Mouse (Mus musculus): ENCODE results near the gene Tia1. TPM values are rescaled to one million over a fixed set of nuclear protein-coding genes. Genes with fewer than 3 reads are reported as not detected.

Tia1 gene
- polyA plus RNA-seq, 1 experiment from 2014 or later: 140 TPM

GRCm38 (mm10) chr6:86385362-86386104 lies 18.5 kb upstream of the Tia1 start:
- H3K4me2 ChIP-seq: no peak overlapping the region
- ATAC-seq (ENCODE audit: insufficient number of reproducible peaks, low FRiP score): no peak
- H3K27me3 ChIP-seq (replicated peaks): no peaks in the 10 kb centered on the region
- no peak overlapping the region for H3K9ac ChIP-seq
- H3K36me3 ChIP-seq: peaks cover 40% of the 10 kb centered on the region
- H3K4me1 ChIP-seq (replicated peaks): 0 out of 2 replicates have a peak, but pooled peaks cover 5% of the 10 kb centered on the region
- 80% methylated on average over 5 of the region's 5 CpGs for WGBS
- H3K4me3 ChIP-seq: no peak overlapping the region
- no peak overlapping the region for H3K27ac ChIP-seq (ENCODE audit: poor library complexity, severe bottlenecking)
- H3K9me3 ChIP-seq (replicated peaks): no peaks in the 10 kb centered on the region

- Histone ChIP-seq H3K4me2 (no peak overlapping the region), H3K9ac (no peak overlapping the region), H3K27me3 (replicated peaks) (no peaks in the 10 kb centered on the region), H3K4me3 (no peak overlapping the region), H3K4me1 (replicated peaks) (0 out of 2 replicates have a peak, but pooled peaks cover 5% of the 10 kb centered on the region), H3K27ac (ENCODE audit: poor library complexity, severe bottlenecking) (no peak overlapping the region), H3K36me3 (peaks cover 58% of the 10 kb centered on the region), H3K9me3 (replicated peaks) (no peaks in the 10 kb centered on the region)
- ATAC-seq (ENCODE audit: insufficient number of reproducible peaks, low FRiP score): no peak
- WGBS: 74% methylated on average over 12 of the region's 12 CpGs
Measured at GRCm38 (mm10) chr6:86387313-86387712, 16.7 kb upstream of the Tia1 start.

- Histone ChIP-seq H3K27ac (ENCODE audit: poor library complexity, severe bottlenecking) (no peak overlapping the region), H3K9me3 (replicated peaks) (no peaks in the 10 kb centered on the region), H3K4me3 (no peak overlapping the region), H3K36me3 (peaks cover 64% of the 10 kb centered on the region), H3K9ac (no peak overlapping the region), H3K27me3 (replicated peaks) (no peaks in the 10 kb centered on the region), H3K4me2 (no peak overlapping the region), H3K4me1 (replicated peaks) (0 out of 2 replicates have a peak, but pooled peaks cover 5% of the 10 kb centered on the region)
- no peak for ATAC-seq (ENCODE audit: insufficient number of reproducible peaks, low FRiP score)
- 59% methylated on average over 18 of the region's 18 CpGs for WGBS
Measured at GRCm38 (mm10) chr6:86388461-86388860, 15.6 kb upstream of the Tia1 start.

- H3K4me1 ChIP-seq (replicated peaks): peaks cover 25% of the 10 kb centered on the region
- H3K27ac ChIP-seq (ENCODE audit: poor library complexity, severe bottlenecking): no peak overlapping the region
- no peak overlapping the region for H3K9ac ChIP-seq
- H3K4me3 ChIP-seq: no peak overlapping the region
- H3K36me3 ChIP-seq: peaks cover 69% of the 10 kb centered on the region
- H3K9me3 ChIP-seq (replicated peaks): no peaks in the 10 kb centered on the region
- no peak overlapping the region for H3K4me2 ChIP-seq
- 91% methylated on average over 5 of the region's 5 CpGs for WGBS
- no peak for ATAC-seq (ENCODE audit: insufficient number of reproducible peaks, low FRiP score)
- H3K27me3 ChIP-seq (replicated peaks): no peaks in the 10 kb centered on the region
Measured at GRCm38 (mm10) chr6:86391326-86391725, 12.7 kb upstream of the Tia1 start.

- no peak overlapping the region for H3K27ac ChIP-seq (ENCODE audit: poor library complexity, severe bottlenecking)
- no peak overlapping the region for H3K4me2 ChIP-seq
- ATAC-seq (ENCODE audit: insufficient number of reproducible peaks, low FRiP score): no peak
- peaks cover 32% of the 10 kb centered on the region for H3K4me1 ChIP-seq (replicated peaks)
- H3K27me3 ChIP-seq (replicated peaks): no peaks in the 10 kb centered on the region
- peaks cover 57% of the 10 kb centered on the region for H3K36me3 ChIP-seq
- H3K9ac ChIP-seq: no peak overlapping the region
- WGBS: 100% methylated on average over 1 of the region's 1 CpGs
- H3K4me3 ChIP-seq: no peak overlapping the region
- no peaks in the 10 kb centered on the region for H3K9me3 ChIP-seq (replicated peaks)
Measured at GRCm38 (mm10) chr6:86393187-86393586, 10.8 kb upstream of the Tia1 start.

GRCm38 (mm10) chr6:86394078-86394720 lies 9.8 kb upstream of the Tia1 start:
- ATAC-seq (ENCODE audit: insufficient number of reproducible peaks, low FRiP score): no peak
- Histone ChIP-seq H3K9me3 (replicated peaks) (no peaks in the 10 kb centered on the region), H3K9ac (no peak overlapping the region), H3K27me3 (replicated peaks) (no peaks in the 10 kb centered on the region), H3K4me3 (no peak overlapping the region), H3K36me3 (peaks cover 47% of the 10 kb centered on the region), H3K4me1 (replicated peaks) (peaks cover 27% of the 10 kb centered on the region), H3K27ac (ENCODE audit: poor library complexity, severe bottlenecking) (no peak overlapping the region), H3K4me2 (no peak overlapping the region)
- WGBS: 88% methylated on average over 17 of the region's 17 CpGs

GRCm38 (mm10) chr6:86395021-86395420 lies 9.0 kb upstream of the Tia1 start:
- peak overlapping the region; percentile 44; the same call in 1 of the 2 replicates for H3K9ac ChIP-seq
- peak overlapping the region; percentile 90 for H3K4me2 ChIP-seq
- no peak overlapping the region for H3K27ac ChIP-seq (ENCODE audit: poor library complexity, severe bottlenecking)
- no peak for ATAC-seq (ENCODE audit: insufficient number of reproducible peaks, low FRiP score)
- H3K36me3 ChIP-seq: peaks cover 39% of the 10 kb centered on the region
- H3K4me1 ChIP-seq (replicated peaks): peaks cover 27% of the 10 kb centered on the region
- peak overlapping the region; percentile 0; the same call in 1 of the 2 replicates for H3K4me3 ChIP-seq
- 75% methylated on average over 9 of the region's 9 CpGs for WGBS
- no peaks in the 10 kb centered on the region for H3K9me3 ChIP-seq (replicated peaks)
- H3K27me3 ChIP-seq (replicated peaks): no peaks in the 10 kb centered on the region

GRCm38 (mm10) chr6:86395969-86396368 lies 8.1 kb upstream of the Tia1 start:
- peak overlapping the region; percentile 84 for H3K9ac ChIP-seq
- H3K36me3 ChIP-seq: peaks cover 29% of the 10 kb centered on the region
- no peaks in the 10 kb centered on the region for H3K9me3 ChIP-seq (replicated peaks)
- peaks cover 30% of the 10 kb centered on the region for H3K4me1 ChIP-seq (replicated peaks)
- WGBS: 33% methylated on average over 10 of the region's 10 CpGs
- H3K4me2 ChIP-seq: peak overlapping the region; percentile 90
- no peak for ATAC-seq (ENCODE audit: insufficient number of reproducible peaks, low FRiP score)
- H3K4me3 ChIP-seq: peak overlapping the region; percentile 86
- H3K27me3 ChIP-seq (replicated peaks): no peaks in the 10 kb centered on the region
- peak overlapping the region; percentile 84; the same call in 1 of the 2 replicates for H3K27ac ChIP-seq (ENCODE audit: poor library complexity, severe bottlenecking)

- Histone ChIP-seq H3K4me1 (replicated peaks) (peaks cover 31% of the 10 kb centered on the region), H3K36me3 (peaks cover 22% of the 10 kb centered on the region), H3K9ac (peak within 1 kb of the TSS; percentile 84), H3K4me2 (peak within 1 kb of the TSS; percentile 90), H3K9me3 (replicated peaks) (no peaks in the 10 kb centered on the region), H3K27ac (ENCODE audit: poor library complexity, severe bottlenecking) (peak within 1 kb of the TSS; percentile 84), H3K4me3 (peak within 1 kb of the TSS; percentile 86), H3K27me3 (replicated peaks) (no peaks in the 10 kb centered on the region)
- WGBS: under 1% methylated on average over 50 of the region's 51 CpGs
- ATAC-seq (ENCODE audit: insufficient number of reproducible peaks, low FRiP score): peak; percentile 93
Measured at GRCm38 (mm10) chr6:86396581-86397256, 7.3 kb upstream of the Tia1 start, which contains the start of gene Pcyox1. Gene Pcyox1 (minus strand): TSS chr6:86397154.

- H3K27ac ChIP-seq (ENCODE audit: poor library complexity, severe bottlenecking): peak overlapping the region; percentile 84; the same call in 1 of the 2 replicates
- H3K4me3 ChIP-seq: peak overlapping the region; percentile 86
- H3K4me2 ChIP-seq: peak overlapping the region; percentile 90
- 3% methylated on average over 14 of the region's 14 CpGs for WGBS
- no peaks in the 10 kb centered on the region for H3K9me3 ChIP-seq (replicated peaks)
- peaks cover 31% of the 10 kb centered on the region for H3K4me1 ChIP-seq (replicated peaks)
- peak overlapping the region; percentile 84 for H3K9ac ChIP-seq
- H3K36me3 ChIP-seq: peaks cover 15% of the 10 kb centered on the region
- H3K27me3 ChIP-seq (replicated peaks): no peaks in the 10 kb centered on the region
- no peak for ATAC-seq (ENCODE audit: insufficient number of reproducible peaks, low FRiP score)
Measured at GRCm38 (mm10) chr6:86397257-86397980, 6.6 kb upstream of the Tia1 start.

Measured in heart, embryonic 12.5 days (tissue).